Mouse (Mus musculus) fibroblast of lung, adult 2 months (primary cell): ENCODE results near the gene Muc3.

Experiments
- DNase-seq: peaks from one replicate; pipeline ENCODE4 v3.0.0-alpha.2; 2011; ENCODE audit warnings: low read depth

Muc3 gene

GRCm38 (mm10) chr5:137093720-137094119 lies 55.4 kb downstream of the Muc3 start:
- no peak for DNase-seq

GRCm38 (mm10) chr5:137091560-137091959 lies 57.6 kb downstream of the Muc3 start:
- no peak for DNase-seq

- no peak for DNase-seq
Measured at GRCm38 (mm10) chr5:137090870-137091269, 58.3 kb downstream of the Muc3 start.

- no peak for DNase-seq
Measured at GRCm38 (mm10) chr5:137087410-137087809, 61.7 kb downstream of the Muc3 start.

- no peak for DNase-seq
Measured at GRCm38 (mm10) chr5:137085731-137086130, 63.4 kb downstream of the Muc3 start.

GRCm38 (mm10) chr5:137085021-137085420 lies 64.1 kb downstream of the Muc3 start:
- no peak for DNase-seq
